Mouse (Mus musculus): ENCODE results near the gene Camta1.

DNA sequence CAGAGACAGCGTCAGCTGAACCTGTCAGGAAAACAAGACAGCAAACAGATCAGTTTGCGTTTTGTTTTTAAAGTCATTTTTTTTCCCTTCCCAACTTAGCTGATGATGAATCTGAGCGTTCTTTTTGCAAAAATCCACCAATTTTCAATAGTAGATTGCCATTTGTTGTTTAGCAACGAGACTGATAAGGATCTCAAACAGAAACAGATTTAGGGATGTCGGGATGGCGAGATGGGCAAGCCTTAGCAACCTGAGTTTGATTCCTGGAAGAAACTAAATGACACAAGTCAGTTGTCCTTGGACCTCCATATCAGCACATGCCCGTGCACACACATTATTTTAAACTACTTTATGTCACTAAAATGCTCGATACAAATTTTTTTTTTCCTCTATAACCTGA, 989.0 kb downstream of the Camta1 start:
- TF ChIP-seq CHD2 (IDR thresholded peaks at IDR 0.05; ENCODE audit: low read depth, low read length) (no peak), ZC3H11A (IDR thresholded peaks at IDR 0.05; ENCODE audit: borderline replicate concordance, low read depth, low read length) (no peak)

All from ES-E14 (cell line).